Mouse (Mus musculus) right cerebral cortex, postnatal 14 days (tissue): ENCODE measurements around the gene Whrn.
A peak's percentile ranks its signal among the peaks of the same experiment; 100 is the strongest.

Experiments
- DNase-seq: peaks from one replicate; pipeline ENCODE4 v3.0.0; 2022

Whrn gene

GRCm38 (mm10) chr4:63495915-63496278, at the start of gene Whrn:
TSS of gene Whrn (minus strand) at chr4:63495991.
- DNase-seq = peak; percentile 72

- no peak for DNase-seq
These were observed 49.6 kb upstream of the Whrn start for GRCm38 (mm10) chr4:63545231-63545958.

- DNase-seq = peak; percentile 94
These were observed 48.9 kb upstream of the Whrn start, which contains the start of gene Atp6v1g1 for GRCm38 (mm10) chr4:63544494-63545230. TSS of gene Atp6v1g1 (plus strand) at chr4:63544772.

- no peak for DNase-seq
These were observed 48.1 kb upstream of the Whrn start for GRCm38 (mm10) chr4:63543746-63544493.

GRCm38 (mm10) chr4:63542209-63542608, 46.4 kb upstream of the Whrn start:
- no peak for DNase-seq

- no peak for DNase-seq
These were observed 41.8 kb upstream of the Whrn start for GRCm38 (mm10) chr4:63537602-63538001.

- no peak for DNase-seq
These were observed 34.6 kb upstream of the Whrn start for GRCm38 (mm10) chr4:63530409-63530808.

- no peak for DNase-seq
These were observed 33.2 kb upstream of the Whrn start for GRCm38 (mm10) chr4:63528946-63529345.

GRCm38 (mm10) chr4:63525514-63525913, 29.7 kb upstream of the Whrn start:
- DNase-seq = no peak

GRCm38 (mm10) chr4:63521813-63522419, 26.1 kb upstream of the Whrn start:
- no peak for DNase-seq

GRCm38 (mm10) chr4:63515021-63515420, 19.2 kb upstream of the Whrn start:
- no peak for DNase-seq

GRCm38 (mm10) chr4:63514454-63514984, 18.7 kb upstream of the Whrn start:
- DNase-seq = no peak

- no peak for DNase-seq
These were observed 17.1 kb upstream of the Whrn start for GRCm38 (mm10) chr4:63512921-63513320.

GRCm38 (mm10) chr4:63508232-63508631, 12.4 kb upstream of the Whrn start:
- peak; percentile 73 for DNase-seq

GRCm38 (mm10) chr4:63507478-63507877, 11.7 kb upstream of the Whrn start:
- no peak for DNase-seq

GRCm38 (mm10) chr4:63503949-63504348, 8.2 kb upstream of the Whrn start:
- DNase-seq = no peak

GRCm38 (mm10) chr4:63501050-63501449, 5.3 kb upstream of the Whrn start:
- DNase-seq = no peak

- no peak for DNase-seq
These were observed 2.6 kb upstream of the Whrn start for GRCm38 (mm10) chr4:63498346-63498745.

- no peak for DNase-seq
These were observed 521 bp upstream of the Whrn start for GRCm38 (mm10) chr4:63496312-63496711.

- DNase-seq = peak; percentile 60
These were observed 550 bp downstream of the Whrn start for GRCm38 (mm10) chr4:63494967-63495914.

- peak; percentile 29 for DNase-seq
These were observed 1.3 kb downstream of the Whrn start for GRCm38 (mm10) chr4:63494401-63494966.
